Mouse (Mus musculus) liver, embryonic 11.5 days (tissue): Measurements from ENCODE around the gene Gabbr2. TPM values are rescaled to one million over a fixed set of nuclear protein-coding genes. Genes with fewer than 3 reads are reported as not detected.

Experiments
- ATAC-seq: fragments of 200-750 bp; cut with Nextera tagmentation; replicated peaks from 2 replicates; pipeline ENCODE4 v1.8.0; 2017; ENCODE audit warnings: moderate number of reproducible peaks, mild to moderate bottlenecking, moderate TSS enrichment, moderate library complexity; ENCODE audit not compliant: low FRiP score
- DNase-seq: peaks from one replicate; pipeline ENCODE4 v3.0.0-alpha.2; 2017; ENCODE audit warnings: low spot score
- H3K27ac ChIP-seq: fragments of 300-500 bp; sonication (generic); 2 replicates; pipeline ENCODE4 v1.5.1; 2014; ENCODE audit warnings: mild to moderate bottlenecking, low read depth, low read length, control low read depth
- H3K27me3 ChIP-seq: fragments of 300-500 bp; sonication (generic); replicated peaks from 2 replicates; pipeline ENCODE4 v1.6.1; 2014; ENCODE audit warnings: low read length, mixed read lengths; ENCODE audit not compliant: control insufficient read depth, insufficient read depth
- H3K36me3 ChIP-seq: fragments of 300-500 bp; sonication (generic); 2 replicates; pipeline ENCODE4 v1.6.1; 2014; ENCODE audit warnings: mild to moderate bottlenecking, low read length, moderate library complexity, mixed read lengths; ENCODE audit not compliant: control insufficient read depth, insufficient read depth
- H3K4me1 ChIP-seq: fragments of 300-500 bp; sonication (generic); replicated peaks from 2 replicates; pipeline ENCODE4 v1.6.1; 2014; ENCODE audit warnings: low read length, mixed read lengths; ENCODE audit not compliant: control insufficient read depth, insufficient read depth
- H3K4me2 ChIP-seq: fragments of 300-500 bp; sonication (generic); 2 replicates; pipeline ENCODE4 v1.6.1; 2014; ENCODE audit warnings: mild to moderate bottlenecking, control low read depth, moderate library complexity
- H3K4me3 ChIP-seq: fragments of 300-500 bp; sonication (generic); 2 replicates; pipeline ENCODE4 v1.5.1; 2014; ENCODE audit warnings: low read depth, low read length, control low read depth
- H3K9ac ChIP-seq: fragments of 300-500 bp; sonication (generic); 2 replicates; pipeline ENCODE4 v1.6.1; 2014; ENCODE audit warnings: low read depth, low read length, control low read depth
- H3K9me3 ChIP-seq: fragments of 300-500 bp; sonication (generic); 2 replicates; pipeline ENCODE4 v1.6.1; 2016; ENCODE audit warnings: low read length, inconsistent platforms, mixed read lengths; ENCODE audit not compliant: control insufficient read depth
- WGBS: fragments of 180-500 bp; shearing (Covaris S2); extraction: QIAGEN DNeasy Blood & Tissue Kit; methylation state at CpG from one replicate; pipeline ENCODE4 v1.1.7; 2014; 5-methylcytosine and 5-hydroxymethylcytosine counted together
- polyA plus RNA-seq: library from polyadenylated mRNA; unstranded; fragments of >200 nt; fragmentation: Nextera tagmentation; extraction: Ambion mirVana; gene quantifications from 2 replicates; pipeline ENCODE4 v1.2.1, GENCODE M21; 2014

The Gabbr2 gene
- polyA plus RNA-seq, 1 experiment from 2014 or later: 0.19 TPM

DNA sequence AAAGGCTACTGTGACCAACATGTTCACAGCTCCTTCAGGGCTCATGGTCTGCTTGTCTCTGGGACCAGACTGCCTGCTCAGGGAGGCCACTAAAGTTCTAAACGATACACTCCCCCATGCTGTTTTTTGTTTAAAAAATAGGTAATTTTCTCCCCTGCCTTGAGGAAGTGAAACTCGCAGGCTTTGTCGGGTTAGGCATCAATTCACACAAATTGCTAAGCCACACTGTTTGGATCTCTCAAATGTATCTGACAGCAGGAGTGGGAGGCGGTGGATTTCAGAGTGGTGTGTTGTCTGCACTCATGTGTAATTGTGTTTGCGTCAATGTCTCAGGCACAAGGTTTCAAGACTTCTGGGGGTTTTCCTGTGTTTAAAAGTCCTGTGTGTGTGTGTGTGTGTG, 215.7 kb downstream of the Gabbr2 start:
- WGBS: 78% methylated on average over 5 of the region's 5 CpGs

DNA sequence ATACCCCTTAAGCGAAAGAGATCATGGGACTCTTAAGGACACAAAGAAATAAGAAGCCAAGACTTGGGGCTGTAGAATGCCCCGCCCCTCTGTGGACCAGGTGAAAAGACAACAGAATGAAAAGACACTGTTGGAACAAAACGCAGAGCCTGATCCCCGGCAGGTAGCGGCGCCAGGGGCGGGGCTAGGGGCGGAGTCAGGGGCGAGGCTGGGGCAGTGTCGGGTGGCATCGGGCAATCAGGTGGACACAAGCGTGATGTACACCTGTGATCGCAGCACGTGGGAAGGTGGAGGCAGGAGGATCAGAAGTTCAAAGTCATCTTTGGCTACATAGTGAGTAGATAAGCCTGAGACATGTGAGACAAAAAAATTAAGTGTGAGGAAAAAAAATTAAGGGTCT, 217.0 kb downstream of the Gabbr2 start:
- no peak for DNase-seq
- no peak overlapping the region for H3K4me3 ChIP-seq
- H3K4me2 ChIP-seq: no peak overlapping the region
- H3K9me3 ChIP-seq: no peaks in the 10 kb centered on the region
- no peak overlapping the region for H3K27ac ChIP-seq
- 0 out of 2 replicates have a peak, but pooled peaks cover 2% of the 10 kb centered on the region for H3K4me1 ChIP-seq
- no peak for ATAC-seq
- H3K36me3 ChIP-seq: no peaks in the 10 kb centered on the region; the same call in 1 of the 2 replicates
- H3K9ac ChIP-seq: no peak overlapping the region
- WGBS: 19% methylated on average over 14 of the region's 14 CpGs
- H3K27me3 ChIP-seq: no peaks in the 10 kb centered on the region

More for the DNA sequence above, 215.7 kb downstream of the Gabbr2 start:
- no peaks in the 10 kb centered on the region for H3K9me3 ChIP-seq
- no peaks in the 10 kb centered on the region for H3K27me3 ChIP-seq
- no peaks in the 10 kb centered on the region; the same call in 1 of the 2 replicates for H3K36me3 ChIP-seq
- no peak overlapping the region for H3K9ac ChIP-seq
- ATAC-seq: no peak
- H3K4me2 ChIP-seq: no peak overlapping the region
- no peak overlapping the region for H3K27ac ChIP-seq
- DNase-seq: no peak
- 0 out of 2 replicates have a peak, but pooled peaks cover 2% of the 10 kb centered on the region for H3K4me1 ChIP-seq
- no peak overlapping the region for H3K4me3 ChIP-seq

DNA sequence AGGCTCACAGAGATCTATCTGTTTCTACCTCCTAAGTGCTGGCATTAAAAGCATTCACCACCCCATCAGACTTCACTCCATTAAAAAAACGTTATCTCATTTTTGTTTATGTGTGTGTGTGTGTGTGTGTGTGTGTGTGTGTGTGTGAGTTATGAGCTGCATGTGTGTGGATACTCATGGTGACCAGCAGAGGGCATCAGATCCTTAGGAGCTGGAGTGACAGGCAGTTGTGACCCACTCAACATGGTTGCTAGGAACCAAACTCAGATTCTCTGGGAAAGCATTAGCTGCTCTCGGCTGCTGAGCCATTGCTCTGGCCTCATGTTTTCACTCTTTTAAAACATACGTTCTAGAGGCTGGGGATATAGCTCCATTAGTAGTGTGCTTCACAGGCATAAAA, 218.4 kb downstream of the Gabbr2 start:
- 82% methylated on average over 3 of the region's 3 CpGs for WGBS
- H3K4me3 ChIP-seq: no peak overlapping the region
- H3K27me3 ChIP-seq: no peaks in the 10 kb centered on the region
- DNase-seq: no peak
- 0 out of 2 replicates have a peak, but pooled peaks cover 2% of the 10 kb centered on the region for H3K4me1 ChIP-seq
- no peak for ATAC-seq
- no peaks in the 10 kb centered on the region for H3K9me3 ChIP-seq
- no peak overlapping the region for H3K9ac ChIP-seq
- H3K27ac ChIP-seq: no peak overlapping the region
- no peaks in the 10 kb centered on the region; the same call in 1 of the 2 replicates for H3K36me3 ChIP-seq
- no peak overlapping the region for H3K4me2 ChIP-seq

DNA sequence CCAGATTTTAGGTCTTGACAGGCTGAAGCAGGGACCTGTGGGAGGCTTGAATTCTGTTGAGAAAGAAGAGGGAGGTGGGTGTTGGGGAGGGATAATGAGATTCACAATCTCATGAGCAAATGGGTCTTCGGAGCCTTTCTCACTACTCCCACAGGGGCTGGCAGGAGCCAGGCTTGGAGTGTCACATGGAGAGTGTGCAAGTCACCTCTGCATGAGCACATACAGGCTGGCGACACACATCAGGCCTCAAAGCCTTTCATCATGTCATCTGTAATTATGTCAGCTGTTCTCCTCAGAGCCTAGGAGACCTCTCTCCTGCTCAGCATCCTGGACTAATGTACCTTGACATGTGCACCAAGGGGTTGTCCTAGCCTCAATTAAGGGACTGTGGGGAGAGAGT, 219.1 kb downstream of the Gabbr2 start:
- Histone ChIP-seq H3K4me2 (no peak overlapping the region), H3K9me3 (no peaks in the 10 kb centered on the region), H3K27me3 (no peaks in the 10 kb centered on the region), H3K4me1 (0 out of 2 replicates have a peak, but pooled peaks cover 2% of the 10 kb centered on the region), H3K36me3 (no peaks in the 10 kb centered on the region; the same call in 1 of the 2 replicates), H3K4me3 (no peak overlapping the region), H3K27ac (no peak overlapping the region), H3K9ac (no peak overlapping the region)
- 88% methylated on average over 2 of the region's 2 CpGs for WGBS
- DNase-seq (no peak), ATAC-seq (no peak)

DNA sequence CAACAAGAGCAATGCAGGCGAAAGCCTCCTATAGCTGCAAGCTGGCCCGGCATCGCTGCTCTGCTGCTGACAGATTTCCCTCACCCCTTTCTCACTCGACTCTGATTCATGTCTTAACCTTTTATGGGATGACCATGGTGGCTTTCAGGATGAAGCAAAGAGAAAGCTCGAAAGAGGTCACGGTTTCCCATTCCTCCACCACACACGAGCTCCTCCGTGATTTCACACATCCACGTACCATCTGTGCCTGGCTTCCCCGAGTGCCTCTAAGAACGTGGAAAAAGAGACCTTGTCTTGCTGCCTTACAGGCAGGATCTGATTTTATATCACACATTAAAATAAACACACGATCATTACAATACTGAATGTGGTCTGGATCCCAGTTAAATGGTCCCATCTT, 220.6 kb downstream of the Gabbr2 start:
- H3K9me3 ChIP-seq: no peaks in the 10 kb centered on the region
- H3K4me2 ChIP-seq: no peak overlapping the region
- 82% methylated on average over 12 of the region's 12 CpGs for WGBS

DNA sequence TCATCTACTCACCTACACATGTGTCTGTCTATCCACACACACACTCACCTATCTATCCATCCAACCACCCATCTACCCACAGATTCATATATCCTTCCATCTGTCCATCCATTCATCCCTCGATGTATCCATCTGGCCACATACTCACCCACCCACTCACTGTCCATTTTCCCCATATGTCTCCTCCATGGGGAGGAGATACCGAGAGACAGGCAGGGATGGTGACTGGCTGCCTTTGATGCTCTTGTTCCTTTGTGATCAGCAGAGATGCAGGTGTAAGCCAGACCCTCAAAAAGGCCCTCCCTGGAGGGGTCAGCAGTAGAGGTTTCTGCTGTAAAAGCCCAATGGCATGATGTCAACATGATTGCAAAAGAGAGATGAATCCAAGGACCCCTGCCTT, 221.0 kb downstream of the Gabbr2 start:
- H3K4me2 ChIP-seq: no peak overlapping the region
- no peak overlapping the region for H3K27ac ChIP-seq
- no peak overlapping the region for H3K9ac ChIP-seq
- DNase-seq (no peak), ATAC-seq (no peak)
- H3K27me3 ChIP-seq: no peaks in the 10 kb centered on the region
- WGBS: 85% methylated on average over 2 of the region's 2 CpGs
- H3K4me3 ChIP-seq: no peak overlapping the region
- H3K4me1 ChIP-seq: 0 out of 2 replicates have a peak, but pooled peaks cover 2% of the 10 kb centered on the region
- no peaks in the 10 kb centered on the region; the same call in 1 of the 2 replicates for H3K36me3 ChIP-seq
- no peaks in the 10 kb centered on the region for H3K9me3 ChIP-seq

More for the DNA sequence above, 220.6 kb downstream of the Gabbr2 start:
- no peak for ATAC-seq
- no peak for DNase-seq
- 0 out of 2 replicates have a peak, but pooled peaks cover 2% of the 10 kb centered on the region for H3K4me1 ChIP-seq
- no peaks in the 10 kb centered on the region for H3K27me3 ChIP-seq
- no peaks in the 10 kb centered on the region; the same call in 1 of the 2 replicates for H3K36me3 ChIP-seq
- no peak overlapping the region for H3K4me3 ChIP-seq
- H3K27ac ChIP-seq: no peak overlapping the region
- H3K9ac ChIP-seq: no peak overlapping the region

DNA sequence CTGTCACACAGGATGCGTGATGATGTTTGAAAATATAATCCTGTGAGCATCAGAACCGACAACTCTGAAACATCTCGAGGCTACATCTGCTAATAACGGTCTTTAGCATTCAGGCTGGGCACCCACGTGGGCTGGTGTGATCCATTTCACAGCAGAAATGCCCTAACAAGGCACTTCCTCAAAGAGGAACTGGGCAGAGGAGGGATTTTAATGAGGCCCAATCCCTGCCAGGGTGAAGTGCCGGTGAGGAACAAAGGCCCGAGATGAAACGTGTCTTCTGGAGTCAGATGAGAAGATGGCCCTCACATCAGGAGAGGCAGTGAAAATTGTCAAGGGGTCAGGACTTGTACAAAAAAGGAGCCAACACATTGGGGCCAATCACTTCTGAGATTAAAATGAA, 221.6 kb downstream of the Gabbr2 start:
- Histone ChIP-seq H3K9ac (no peak overlapping the region), H3K4me2 (no peak overlapping the region), H3K27me3 (no peaks in the 10 kb centered on the region), H3K27ac (no peak overlapping the region), H3K4me3 (no peak overlapping the region), H3K36me3 (no peaks in the 10 kb centered on the region), H3K9me3 (no peaks in the 10 kb centered on the region), H3K4me1 (0 out of 2 replicates have a peak, but pooled peaks cover 2% of the 10 kb centered on the region)
- DNase-seq (no peak), ATAC-seq (no peak)
- WGBS: 77% methylated on average over 8 of the region's 8 CpGs

DNA sequence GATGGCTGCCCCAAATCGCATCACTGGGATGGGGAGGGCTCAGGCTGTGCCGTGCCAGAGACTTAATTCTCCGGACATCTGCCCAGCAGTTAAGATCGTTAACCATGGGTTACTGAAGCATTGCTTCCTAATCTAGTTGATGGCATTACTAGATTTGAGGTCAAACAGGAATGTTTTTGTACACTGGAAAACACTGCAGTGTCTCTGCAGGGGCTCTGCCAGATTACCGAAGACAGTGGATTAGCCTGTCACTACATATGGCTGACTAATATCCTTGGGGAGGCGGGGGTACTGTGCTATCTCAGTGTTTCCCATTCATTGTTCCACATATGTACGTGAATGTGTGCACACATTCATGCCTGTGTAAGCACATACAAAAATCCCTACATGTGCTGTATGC, 225.3 kb downstream of the Gabbr2 start:
- Histone ChIP-seq H3K27ac (no peak overlapping the region), H3K36me3 (no peaks in the 10 kb centered on the region), H3K4me1 (no peaks in the 10 kb centered on the region), H3K4me3 (no peak overlapping the region), H3K9me3 (no peaks in the 10 kb centered on the region), H3K9ac (no peak overlapping the region), H3K27me3 (no peaks in the 10 kb centered on the region), H3K4me2 (no peak overlapping the region)
- ATAC-seq (no peak), DNase-seq (no peak)
- 81% methylated on average over 7 of the region's 7 CpGs for WGBS

DNA sequence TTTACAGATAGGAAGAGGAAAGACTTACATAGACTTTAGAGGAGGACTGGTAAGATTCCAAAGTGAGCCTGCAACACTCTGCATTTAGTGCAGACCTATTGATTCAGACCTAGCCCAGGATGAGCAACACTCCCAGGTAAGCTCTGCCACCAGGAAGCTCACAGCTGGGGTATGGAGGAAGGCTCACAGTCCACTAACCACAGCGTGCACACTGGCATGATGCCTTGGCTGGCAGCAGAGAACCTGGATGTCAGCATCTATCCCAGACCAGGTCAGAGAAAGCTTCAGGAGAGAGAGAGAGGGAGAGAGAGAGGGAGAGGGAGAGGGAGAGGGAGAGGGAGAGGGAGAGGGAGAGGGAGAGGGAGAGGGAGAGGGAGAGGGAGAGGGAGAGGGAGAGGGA, 231.8 kb downstream of the Gabbr2 start:
- H3K27me3 ChIP-seq: no peaks in the 10 kb centered on the region
- H3K9ac ChIP-seq: no peak overlapping the region
- H3K4me1 ChIP-seq: no peaks in the 10 kb centered on the region
- no peaks in the 10 kb centered on the region for H3K9me3 ChIP-seq
- DNase-seq (no peak), ATAC-seq (no peak)
- H3K27ac ChIP-seq: no peak overlapping the region
- WGBS: 87% methylated on average over 1 of the region's 1 CpGs
- no peak overlapping the region for H3K4me3 ChIP-seq
- H3K4me2 ChIP-seq: no peak overlapping the region
- H3K36me3 ChIP-seq: no peaks in the 10 kb centered on the region
